Mouse (Mus musculus) liver, embryonic 16.5 days (tissue): Measurements from ENCODE around the gene Id3. TPM values are rescaled to one million over a fixed set of nuclear protein-coding genes. Genes with fewer than 3 reads are reported as not detected.

ENCODE experiments used
- ATAC-seq: fragments of 200-750 bp; cut with Nextera tagmentation; 2 replicates; pipeline ENCODE4 v1.8.0; 2017; ENCODE audit warnings: low read depth, mild to moderate bottlenecking, moderate number of reproducible peaks, moderate library complexity
- H3K27ac ChIP-seq: fragments of 300-500 bp; sonication (generic); 2 replicates; pipeline ENCODE4 v1.5.1; 2014; ENCODE audit warnings: mild to moderate bottlenecking, low read length
- H3K27me3 ChIP-seq: fragments of 300-500 bp; sonication (generic); 2 replicates; pipeline ENCODE4 v1.6.1; 2014; ENCODE audit warnings: low read depth, low read length, mixed read lengths; ENCODE audit not compliant: control insufficient read depth, insufficient read depth
- H3K36me3 ChIP-seq: fragments of 300-500 bp; sonication (generic); 2 replicates; pipeline ENCODE4 v1.6.1; 2014; ENCODE audit warnings: mild to moderate bottlenecking; ENCODE audit not compliant: control insufficient read depth, insufficient read depth
- H3K4me1 ChIP-seq: fragments of 300-500 bp; sonication (generic); 2 replicates; pipeline ENCODE4 v1.6.1; 2014; ENCODE audit warnings: low read depth, low read length, mixed read lengths; ENCODE audit not compliant: control insufficient read depth
- H3K4me2 ChIP-seq: fragments of 300-500 bp; sonication (generic); 2 replicates; pipeline ENCODE4 v1.6.1; 2014; ENCODE audit warnings: low read depth, low read length, mixed read lengths
- H3K4me3 ChIP-seq: fragments of 300-500 bp; sonication (generic); 2 replicates; pipeline ENCODE4 v1.5.1; 2014; ENCODE audit warnings: low read depth, mild to moderate bottlenecking, low read length
- H3K9ac ChIP-seq: fragments of 300-500 bp; sonication (generic); 2 replicates; pipeline ENCODE4 v1.6.1; 2014; ENCODE audit warnings: low read depth, low read length
- H3K9me3 ChIP-seq: fragments of 300-500 bp; sonication (generic); replicated peaks from 2 replicates; pipeline ENCODE4 v1.6.1; 2016; ENCODE audit warnings: low read length; ENCODE audit not compliant: control insufficient read depth
- WGBS: fragments of 180-500 bp; shearing (Covaris S2); extraction: QIAGEN DNeasy Blood & Tissue Kit; methylation state at CpG from one replicate; pipeline ENCODE4 v1.1.7; 2014; ENCODE audit not compliant: insufficient replicate concordance; 5-methylcytosine and 5-hydroxymethylcytosine counted together
- polyA plus RNA-seq: library from polyadenylated mRNA; unstranded; fragments of >200 nt; fragmentation: Nextera tagmentation; extraction: Ambion mirVana; gene quantifications from 2 replicates; pipeline ENCODE4 v1.2.1, GENCODE M21; 2015

The Id3 gene
- polyA plus RNA-seq, 1 experiment from 2014 or later, result 40.6 TPM

DNA sequence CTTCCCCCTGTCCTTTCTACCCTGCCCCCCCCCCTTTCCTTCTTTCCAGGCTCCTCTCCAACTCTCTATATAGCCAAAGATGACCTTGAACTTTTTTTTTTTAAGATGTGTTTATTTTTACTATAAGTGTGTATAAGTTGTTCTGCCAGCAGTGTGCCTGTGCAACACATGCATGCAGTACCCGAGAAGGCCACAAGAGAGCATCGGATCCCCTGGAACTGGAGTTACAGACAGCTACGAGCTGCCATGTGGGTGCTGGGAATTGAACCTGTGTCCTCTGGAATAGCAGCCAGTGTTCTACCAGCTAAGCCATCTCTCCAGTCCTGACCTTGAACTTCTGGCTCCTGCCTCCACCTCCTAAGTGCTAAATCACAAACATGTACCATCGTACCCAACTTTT, 9.5 kb downstream of the Id3 start:
- H3K4me2 ChIP-seq, result no peak overlapping the region
- H3K9ac ChIP-seq, result no peak overlapping the region
- peaks cover 25% of the 10 kb centered on the region for H3K27me3 ChIP-seq
- no peaks in the 10 kb centered on the region for H3K9me3 ChIP-seq
- H3K27ac ChIP-seq, result no peak overlapping the region
- WGBS, result 70% methylated on average over 4 of the region's 4 CpGs
- peaks cover 6% of the 10 kb centered on the region for H3K4me1 ChIP-seq
- no peak overlapping the region for H3K4me3 ChIP-seq
- no peaks in the 10 kb centered on the region for H3K36me3 ChIP-seq
- no peak for ATAC-seq

GRCm38 (mm10) chr4:136154462-136154861, 11.2 kb downstream of the Id3 start:
- Histone ChIP-seq H3K4me1 (no peaks in the 10 kb centered on the region), H3K9me3 (no peaks in the 10 kb centered on the region), H3K36me3 (no peaks in the 10 kb centered on the region), H3K4me2 (no peak overlapping the region), H3K27ac (no peak overlapping the region), H3K4me3 (no peak overlapping the region), H3K27me3 (peaks cover 10% of the 10 kb centered on the region), H3K9ac (no peak overlapping the region)
- 55% methylated on average over 9 of the region's 9 CpGs for WGBS
- no peak for ATAC-seq

DNA sequence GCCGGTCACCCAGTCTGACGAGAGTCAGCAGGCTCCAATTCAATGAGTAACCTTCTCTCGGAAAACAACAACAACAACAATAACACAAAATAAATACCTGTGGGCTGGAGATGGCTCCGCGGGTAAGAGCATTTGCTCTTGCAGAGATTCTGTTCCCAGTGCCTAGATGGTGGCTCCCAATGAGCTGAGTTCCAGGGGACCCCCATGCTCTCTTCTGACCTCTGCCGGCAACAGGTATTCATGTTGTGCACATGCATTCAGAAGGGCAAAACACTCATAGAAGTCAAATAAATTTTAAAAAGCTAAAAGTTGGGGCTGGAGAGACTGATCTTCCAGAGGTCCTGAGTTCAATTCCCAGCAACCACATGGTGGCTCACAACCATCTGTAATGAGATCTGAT, 15.2 kb downstream of the Id3 start:
- H3K27me3 ChIP-seq, result no peaks in the 10 kb centered on the region; the same call in 1 of the 2 replicates
- no peaks in the 10 kb centered on the region; the same call in 1 of the 2 replicates for H3K4me1 ChIP-seq
- no peak for ATAC-seq
- H3K36me3 ChIP-seq, result no peaks in the 10 kb centered on the region
- no peak overlapping the region for H3K4me3 ChIP-seq
- H3K4me2 ChIP-seq, result no peak overlapping the region
- no peaks in the 10 kb centered on the region for H3K9me3 ChIP-seq
- no peak overlapping the region for H3K27ac ChIP-seq
- WGBS, result 72% methylated on average over 6 of the region's 6 CpGs
- no peak overlapping the region for H3K9ac ChIP-seq

GRCm38 (mm10) chr4:136159802-136160397, 16.6 kb downstream of the Id3 start:
- no peaks in the 10 kb centered on the region for H3K9me3 ChIP-seq
- peak; percentile 43; the same call in 1 of the 2 replicates for ATAC-seq
- no peak overlapping the region for H3K4me2 ChIP-seq
- 15% methylated on average over 5 of the region's 5 CpGs for WGBS
- no peak overlapping the region for H3K9ac ChIP-seq
- no peaks in the 10 kb centered on the region; the same call in 1 of the 2 replicates for H3K27me3 ChIP-seq
- H3K36me3 ChIP-seq, result no peaks in the 10 kb centered on the region
- H3K27ac ChIP-seq, result no peak overlapping the region
- H3K4me3 ChIP-seq, result no peak overlapping the region
- peaks cover 2% of the 10 kb centered on the region for H3K4me1 ChIP-seq

DNA sequence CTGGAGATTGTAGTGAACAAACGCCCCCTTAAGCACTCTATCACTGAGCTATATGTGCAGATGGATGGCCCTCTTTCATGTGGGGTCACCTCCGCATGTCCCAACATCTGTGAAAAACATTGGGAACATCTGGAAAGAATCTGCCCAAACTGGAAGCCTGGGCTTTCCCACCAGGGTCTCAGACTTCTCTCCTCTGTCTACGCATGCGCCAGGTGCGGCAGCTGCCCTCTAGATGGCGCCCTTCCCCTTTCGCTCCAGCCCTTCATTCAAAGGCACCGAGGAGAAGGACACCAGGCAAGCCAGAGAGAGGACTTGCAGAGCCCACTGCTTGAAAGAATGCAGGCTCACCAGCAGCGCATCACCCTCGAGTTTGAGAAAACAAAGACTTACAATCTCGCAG, 20.2 kb downstream of the Id3 start:
- H3K4me3 ChIP-seq, result no peak overlapping the region
- under 1% methylated on average over 11 of the region's 11 CpGs for WGBS
- H3K9ac ChIP-seq, result no peak overlapping the region
- H3K4me1 ChIP-seq, result peaks cover 2% of the 10 kb centered on the region
- no peaks in the 10 kb centered on the region for H3K36me3 ChIP-seq
- H3K27ac ChIP-seq, result no peak overlapping the region
- no peak overlapping the region for H3K4me2 ChIP-seq
- no peaks in the 10 kb centered on the region for H3K9me3 ChIP-seq
- ATAC-seq, result peak; percentile 70
- H3K27me3 ChIP-seq, result no peaks in the 10 kb centered on the region

DNA sequence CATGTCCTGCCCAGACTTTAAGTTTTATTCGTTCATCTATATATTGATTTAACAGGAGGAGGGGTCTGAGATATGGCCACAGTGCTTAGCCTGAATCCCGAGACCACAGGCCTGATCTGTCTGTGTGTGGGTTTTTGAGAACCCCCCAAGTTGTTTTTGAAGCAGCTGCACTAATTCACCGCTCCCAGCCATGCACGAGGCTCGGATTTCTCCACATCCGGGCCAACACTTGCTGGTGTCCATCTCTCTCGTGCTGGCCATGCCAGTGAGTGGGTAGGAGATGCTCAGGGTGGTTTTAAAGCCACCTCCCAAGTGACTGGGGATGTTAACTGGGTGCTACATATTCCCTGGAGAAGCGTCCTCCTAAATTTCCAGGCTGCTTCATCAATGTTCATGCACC, 21.7 kb downstream of the Id3 start:
- no peak for ATAC-seq

GRCm38 (mm10) chr4:136167701-136168100, 24.4 kb downstream of the Id3 start:
- H3K27me3 ChIP-seq, result no peaks in the 10 kb centered on the region
- H3K4me3 ChIP-seq, result no peak overlapping the region
- 62% methylated on average over 3 of the region's 3 CpGs for WGBS
- H3K36me3 ChIP-seq, result no peaks in the 10 kb centered on the region
- H3K9ac ChIP-seq, result no peak overlapping the region
- no peaks in the 10 kb centered on the region for H3K9me3 ChIP-seq
- no peak for ATAC-seq
- peaks cover 11% of the 10 kb centered on the region for H3K4me1 ChIP-seq
- no peak overlapping the region for H3K27ac ChIP-seq
- H3K4me2 ChIP-seq, result no peak overlapping the region

More for the DNA sequence above, 21.7 kb downstream of the Id3 start:
- H3K27me3 ChIP-seq, result no peaks in the 10 kb centered on the region
- H3K36me3 ChIP-seq, result no peaks in the 10 kb centered on the region
- no peaks in the 10 kb centered on the region for H3K9me3 ChIP-seq
- 77% methylated on average over 8 of the region's 8 CpGs for WGBS
- H3K4me1 ChIP-seq, result peaks cover 2% of the 10 kb centered on the region
- H3K9ac ChIP-seq, result no peak overlapping the region
- no peak overlapping the region for H3K27ac ChIP-seq
- no peak overlapping the region for H3K4me2 ChIP-seq
- no peak overlapping the region for H3K4me3 ChIP-seq

DNA sequence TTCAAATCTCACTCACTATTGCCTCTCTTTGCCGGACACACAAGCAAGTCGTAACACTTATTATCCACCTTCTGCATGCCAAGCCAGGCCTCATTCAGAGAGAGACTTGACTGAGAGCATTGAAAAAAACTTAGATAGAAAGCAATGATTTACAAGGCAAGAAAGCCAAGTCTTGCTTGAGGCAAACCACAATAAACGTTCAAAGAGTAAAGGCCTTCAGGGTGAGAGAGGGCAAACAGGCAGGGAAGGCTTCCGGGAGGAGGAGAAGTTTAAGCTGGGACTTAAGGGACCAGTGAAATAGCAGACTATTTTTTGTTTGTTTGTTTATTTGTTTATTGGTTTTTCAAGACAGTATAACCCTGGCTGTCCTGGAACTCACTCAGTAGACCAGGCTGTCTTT, 27.1 kb downstream of the Id3 start:
- Histone ChIP-seq H3K27me3 (no peaks in the 10 kb centered on the region), H3K9ac (no peak overlapping the region), H3K27ac (no peak overlapping the region), H3K9me3 (no peaks in the 10 kb centered on the region), H3K36me3 (peaks cover 5% of the 10 kb centered on the region; the same call in 1 of the 2 replicates), H3K4me2 (no peak overlapping the region), H3K4me1 (peaks cover 26% of the 10 kb centered on the region), H3K4me3 (no peak overlapping the region)
- WGBS, result 79% methylated on average over 4 of the region's 4 CpGs
- no peak for ATAC-seq

DNA sequence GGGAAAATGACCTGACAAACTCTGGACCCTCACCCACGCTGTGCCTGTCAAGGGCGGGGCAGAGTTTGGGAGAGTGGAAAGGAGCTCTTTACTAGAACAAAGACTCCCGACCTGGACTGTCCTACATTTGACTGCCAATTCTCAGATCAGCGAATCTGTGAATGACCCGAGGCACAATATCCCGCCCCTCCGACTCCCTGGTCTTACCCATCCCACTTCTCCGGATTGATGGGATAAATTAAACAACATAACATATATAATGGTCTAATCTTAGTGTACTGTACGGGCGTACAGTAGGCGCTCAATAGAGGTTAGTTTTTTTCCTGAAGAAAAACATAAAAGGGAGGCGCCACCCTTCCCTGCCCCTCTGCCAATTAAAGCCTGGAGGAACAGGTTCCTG, 28.2 kb downstream of the Id3 start:
- Histone ChIP-seq H3K36me3 (peaks cover 12% of the 10 kb centered on the region), H3K27me3 (no peaks in the 10 kb centered on the region), H3K4me1 (peaks cover 36% of the 10 kb centered on the region), H3K4me2 (peak overlapping the region; percentile 85), H3K4me3 (peak overlapping the region; percentile 92), H3K27ac (peak overlapping the region; percentile 99), H3K9ac (peak overlapping the region; percentile 99), H3K9me3 (no peaks in the 10 kb centered on the region)
- no peak for ATAC-seq
- 30% methylated on average over 12 of the region's 12 CpGs for WGBS
